Mouse (Mus musculus): Measurements from ENCODE around the gene Mfsd14b. TPM values are rescaled to one million over a fixed set of nuclear protein-coding genes. Genes with fewer than 3 reads are reported as not detected.

Mfsd14b gene
- total RNA-seq, 1 experiment from 2014 or later: 162 TPM

Other genes with a start within 250 kb of the Mfsd14b start
- not detected in 2 replicates for gene Cntnap3, start 209.0 kb downstream of the Mfsd14b start, total RNA-seq (2017)
- gene Spata31, start 195.6 kb downstream of the Mfsd14b start, total RNA-seq (2017): not detected in 2 replicates
- gene Spata31d1c, start 79.9 kb downstream of the Mfsd14b start, total RNA-seq (2017): not detected in 2 replicates
- not detected in 2 replicates for gene Prss47, start 60.2 kb downstream of the Mfsd14b start, total RNA-seq (2017)
- not detected in 2 replicates for gene Olfr465-ps1, start 25.1 kb upstream of the Mfsd14b start, total RNA-seq (2017)
- not detected in 2 replicates for gene Olfr466, start 37.3 kb upstream of the Mfsd14b start, total RNA-seq (2017)
- gene Nlrp4f, start 93.0 kb upstream of the Mfsd14b start, total RNA-seq (2017): not detected in 2 replicates
- gene Gm10775, start 146.6 kb upstream of the Mfsd14b start, total RNA-seq (2017): not detected in 2 replicates
- gene Zfp369, start 165.8 kb upstream of the Mfsd14b start, total RNA-seq (2017): 46.9 and 56.2 TPM in 2 replicates

All from neutrophil, adult 5-6 weeks (primary cell).